Mouse (Mus musculus): ENCODE results near the gene Xirp1. TPM values are rescaled to one million over a fixed set of nuclear protein-coding genes. Genes with fewer than 3 reads are reported as not detected.
"Not testable (repeated sequence)": the region's sequence is repeated elsewhere in the genome, so short reads cannot be mapped to it uniquely, and the experiment has no call there.

Gene Xirp1
- polyA plus RNA-seq, 1 experiment from 2014 or later, result not detected

GRCm38 (mm10) chr9:120012161-120012560 lies 11.2 kb downstream of the Xirp1 start:
- DNase-seq (ENCODE audit: low spot score); ATAC-seq (ENCODE audit: low FRiP score): not testable (repeated sequence)

GRCm38 (mm10) chr9:120011533-120011932 lies 11.9 kb downstream of the Xirp1 start:
- Histone ChIP-seq H3K9ac (peak overlapping the region; percentile 45), H3K4me3 (replicated peaks; ENCODE audit: low read length) (peak overlapping the region; percentile 39), H3K27me3 (ENCODE audit: control insufficient read depth, insufficient read depth, low read length) (no peaks in the 10 kb centered on the region), H3K36me3 (replicated peaks; ENCODE audit: control insufficient read depth, insufficient read depth) (no peaks in the 10 kb centered on the region), H3K9me3 (ENCODE audit: control insufficient read depth, low read length) (no peaks in the 10 kb centered on the region), H3K27ac (peak overlapping the region; percentile 77), H3K4me2 (replicated peaks) (peak overlapping the region; percentile 70), H3K4me1 (replicated peaks; ENCODE audit: control insufficient read depth, insufficient read depth, low read length) (0 out of 2 replicates have a peak, but pooled peaks cover 3% of the 10 kb centered on the region)
- 1% methylated on average over 10 of the region's 10 CpGs for WGBS
- ATAC-seq (ENCODE audit: low FRiP score) (peak; percentile 68), DNase-seq (ENCODE audit: low spot score) (peak; percentile 85)

More at GRCm38 (mm10) chr9:120012161-120012560, 11.2 kb downstream of the Xirp1 start:
- H3K9me3 ChIP-seq (ENCODE audit: control insufficient read depth, low read length); H3K36me3 ChIP-seq (replicated peaks; ENCODE audit: control insufficient read depth, insufficient read depth); H3K27me3 ChIP-seq (ENCODE audit: control insufficient read depth, insufficient read depth, low read length); H3K4me3 ChIP-seq (replicated peaks; ENCODE audit: low read length); H3K4me1 ChIP-seq (replicated peaks; ENCODE audit: control insufficient read depth, insufficient read depth, low read length); H3K9ac ChIP-seq; H3K4me2 ChIP-seq (replicated peaks): not testable (repeated sequence)
- 89% methylated on average over 6 of the region's 6 CpGs for WGBS
- H3K27ac ChIP-seq, result peak overlapping the region; percentile 77; the same call in 1 of the 2 replicates

- 2% methylated on average over 59 of the region's 60 CpGs for WGBS
- H3K27me3 ChIP-seq (ENCODE audit: control insufficient read depth, insufficient read depth, low read length), result no peaks in the 10 kb centered on the region
- peak overlapping the region; percentile 70 for H3K4me2 ChIP-seq (replicated peaks)
- peak overlapping the region; percentile 77 for H3K27ac ChIP-seq
- H3K4me3 ChIP-seq (replicated peaks; ENCODE audit: low read length), result peak overlapping the region; percentile 39
- 0 out of 2 replicates have a peak, but pooled peaks cover 3% of the 10 kb centered on the region for H3K4me1 ChIP-seq (replicated peaks; ENCODE audit: control insufficient read depth, insufficient read depth, low read length)
- no peaks in the 10 kb centered on the region for H3K36me3 ChIP-seq (replicated peaks; ENCODE audit: control insufficient read depth, insufficient read depth)
- ATAC-seq (ENCODE audit: low FRiP score) (peak; percentile 94), DNase-seq (ENCODE audit: low spot score) (peak; percentile 99)
- no peaks in the 10 kb centered on the region for H3K9me3 ChIP-seq (ENCODE audit: control insufficient read depth, low read length)
- peak overlapping the region; percentile 45 for H3K9ac ChIP-seq
These were observed 12.5 kb downstream of the Xirp1 start for GRCm38 (mm10) chr9:120010781-120011511.

GRCm38 (mm10) chr9:120009871-120010270 lies 13.5 kb downstream of the Xirp1 start:
- no peak for DNase-seq (ENCODE audit: low spot score)
- no peak for ATAC-seq (ENCODE audit: low FRiP score)
- no peak overlapping the region for H3K27ac ChIP-seq
- no peak overlapping the region for H3K9ac ChIP-seq
- H3K9me3 ChIP-seq (ENCODE audit: control insufficient read depth, low read length), result no peaks in the 10 kb centered on the region
- H3K4me2 ChIP-seq (replicated peaks), result no peak overlapping the region
- H3K4me1 ChIP-seq (replicated peaks; ENCODE audit: control insufficient read depth, insufficient read depth, low read length), result 0 out of 2 replicates have a peak, but pooled peaks cover 3% of the 10 kb centered on the region
- 93% methylated on average over 3 of the region's 3 CpGs for WGBS
- no peak overlapping the region for H3K4me3 ChIP-seq (replicated peaks; ENCODE audit: low read length)
- H3K27me3 ChIP-seq (ENCODE audit: control insufficient read depth, insufficient read depth, low read length), result no peaks in the 10 kb centered on the region
- H3K36me3 ChIP-seq (replicated peaks; ENCODE audit: control insufficient read depth, insufficient read depth), result no peaks in the 10 kb centered on the region

- H3K36me3 ChIP-seq (replicated peaks; ENCODE audit: control insufficient read depth, insufficient read depth), result no peaks in the 10 kb centered on the region
- H3K4me1 ChIP-seq (replicated peaks; ENCODE audit: control insufficient read depth, insufficient read depth, low read length), result 0 out of 2 replicates have a peak, but pooled peaks cover 3% of the 10 kb centered on the region
- DNase-seq (ENCODE audit: low spot score), result no peak
- H3K9ac ChIP-seq, result no peak overlapping the region
- no peak overlapping the region for H3K4me2 ChIP-seq (replicated peaks)
- WGBS, result 73% methylated on average over 7 of the region's 7 CpGs
- H3K27ac ChIP-seq, result no peak overlapping the region
- H3K27me3 ChIP-seq (ENCODE audit: control insufficient read depth, insufficient read depth, low read length), result no peaks in the 10 kb centered on the region
- H3K4me3 ChIP-seq (replicated peaks; ENCODE audit: low read length), result no peak overlapping the region
- H3K9me3 ChIP-seq (ENCODE audit: control insufficient read depth, low read length), result no peaks in the 10 kb centered on the region
- ATAC-seq (ENCODE audit: low FRiP score), result no peak
These were observed 14.1 kb downstream of the Xirp1 start for GRCm38 (mm10) chr9:120009226-120009841.

- 82% methylated on average over 1 of the region's 1 CpGs for WGBS
- ATAC-seq (ENCODE audit: low FRiP score) (no peak), DNase-seq (ENCODE audit: low spot score) (no peak)
- Histone ChIP-seq H3K4me1 (replicated peaks; ENCODE audit: control insufficient read depth, insufficient read depth, low read length) (0 out of 2 replicates have a peak, but pooled peaks cover 3% of the 10 kb centered on the region), H3K9me3 (ENCODE audit: control insufficient read depth, low read length) (no peaks in the 10 kb centered on the region), H3K36me3 (replicated peaks; ENCODE audit: control insufficient read depth, insufficient read depth) (no peaks in the 10 kb centered on the region), H3K27me3 (ENCODE audit: control insufficient read depth, insufficient read depth, low read length) (no peaks in the 10 kb centered on the region), H3K4me3 (replicated peaks; ENCODE audit: low read length) (no peak overlapping the region), H3K4me2 (replicated peaks) (no peak overlapping the region), H3K9ac (no peak overlapping the region), H3K27ac (no peak overlapping the region)
These were observed 15.6 kb downstream of the Xirp1 start for GRCm38 (mm10) chr9:120007833-120008232.

GRCm38 (mm10) chr9:120005936-120006335 lies 17.5 kb downstream of the Xirp1 start:
- ATAC-seq (ENCODE audit: low FRiP score), result no peak
- WGBS, result 72% methylated on average over 3 of the region's 3 CpGs

GRCm38 (mm10) chr9:120002893-120003292 lies 20.5 kb downstream of the Xirp1 start:
- WGBS, result 76% methylated on average over 5 of the region's 5 CpGs
- 0 out of 2 replicates have a peak, but pooled peaks cover 4% of the 10 kb centered on the region for H3K4me1 ChIP-seq (replicated peaks; ENCODE audit: control insufficient read depth, insufficient read depth, low read length)
- H3K9me3 ChIP-seq (ENCODE audit: control insufficient read depth, low read length), result no peaks in the 10 kb centered on the region
- no peaks in the 10 kb centered on the region; the same call in 1 of the 2 replicates for H3K27me3 ChIP-seq (ENCODE audit: control insufficient read depth, insufficient read depth, low read length)
- DNase-seq (ENCODE audit: low spot score) (no peak), ATAC-seq (ENCODE audit: low FRiP score) (no peak)
- H3K27ac ChIP-seq, result no peak overlapping the region
- no peaks in the 10 kb centered on the region for H3K36me3 ChIP-seq (replicated peaks; ENCODE audit: control insufficient read depth, insufficient read depth)
- H3K4me2 ChIP-seq (replicated peaks), result no peak overlapping the region
- H3K4me3 ChIP-seq (replicated peaks; ENCODE audit: low read length), result no peak overlapping the region
- H3K9ac ChIP-seq, result no peak overlapping the region

More at GRCm38 (mm10) chr9:120005936-120006335, 17.5 kb downstream of the Xirp1 start:
- Histone ChIP-seq H3K4me2 (replicated peaks) (no peak overlapping the region), H3K4me3 (replicated peaks; ENCODE audit: low read length) (no peak overlapping the region), H3K27me3 (ENCODE audit: control insufficient read depth, insufficient read depth, low read length) (no peaks in the 10 kb centered on the region; the same call in 1 of the 2 replicates), H3K36me3 (replicated peaks; ENCODE audit: control insufficient read depth, insufficient read depth) (no peaks in the 10 kb centered on the region), H3K9me3 (ENCODE audit: control insufficient read depth, low read length) (no peaks in the 10 kb centered on the region), H3K9ac (no peak overlapping the region), H3K4me1 (replicated peaks; ENCODE audit: control insufficient read depth, insufficient read depth, low read length) (0 out of 2 replicates have a peak, but pooled peaks cover 4% of the 10 kb centered on the region), H3K27ac (no peak overlapping the region)
- DNase-seq (ENCODE audit: low spot score), result no peak
